Mouse (Mus musculus): Measurements from ENCODE around the gene Sqstm1.
"Not testable (repeated sequence)": the region's sequence is repeated elsewhere in the genome, so short reads cannot be mapped to it uniquely, and the experiment has no call there.

Sqstm1 gene

DNA sequence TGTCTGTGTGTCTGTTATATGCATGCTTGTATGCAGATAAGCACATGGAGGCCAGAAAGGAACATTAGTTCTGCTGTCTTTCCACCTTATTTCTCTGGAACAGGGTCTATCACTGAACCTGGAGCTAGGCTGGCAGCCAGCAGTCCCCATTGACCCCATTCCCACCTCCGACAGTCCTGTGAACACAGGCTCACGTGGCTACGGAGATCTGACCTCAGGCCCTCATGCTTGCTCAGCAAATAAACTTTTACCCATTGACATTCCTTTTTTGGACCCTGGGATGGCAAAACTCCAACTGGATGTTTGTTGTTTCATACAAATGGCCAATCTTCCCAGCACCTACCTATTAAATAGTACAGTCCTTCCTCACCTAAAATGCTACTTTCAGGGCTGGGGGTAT, 34.3 kb downstream of the Sqstm1 start:
- DNase-seq (ENCODE audit: low spot score), result no peak

DNA sequence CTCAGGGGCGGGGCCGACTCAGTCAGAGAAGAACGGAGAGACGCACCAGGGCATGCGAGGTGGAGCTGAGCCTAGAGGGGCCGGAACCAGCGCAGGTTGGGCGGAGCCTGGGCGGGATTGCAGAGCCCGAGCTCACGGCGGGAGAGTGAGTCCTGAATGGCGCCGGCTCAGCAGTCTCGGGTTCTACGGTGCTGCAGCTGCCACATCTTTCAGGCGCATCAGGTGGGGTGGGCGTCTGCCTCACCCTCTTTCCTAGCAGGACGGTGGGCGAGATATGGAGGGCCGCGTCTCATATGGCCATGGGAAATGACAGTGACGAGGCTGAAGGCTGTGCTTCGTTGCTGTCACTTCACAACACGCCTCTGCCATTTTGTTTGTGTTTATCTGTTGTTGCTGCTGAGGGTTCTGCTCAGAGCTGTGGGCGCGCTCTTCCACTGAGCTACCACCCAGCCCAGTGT, 35.9 kb downstream of the Sqstm1 start:
- peak; percentile 100 for DNase-seq (ENCODE audit: low spot score)

DNA sequence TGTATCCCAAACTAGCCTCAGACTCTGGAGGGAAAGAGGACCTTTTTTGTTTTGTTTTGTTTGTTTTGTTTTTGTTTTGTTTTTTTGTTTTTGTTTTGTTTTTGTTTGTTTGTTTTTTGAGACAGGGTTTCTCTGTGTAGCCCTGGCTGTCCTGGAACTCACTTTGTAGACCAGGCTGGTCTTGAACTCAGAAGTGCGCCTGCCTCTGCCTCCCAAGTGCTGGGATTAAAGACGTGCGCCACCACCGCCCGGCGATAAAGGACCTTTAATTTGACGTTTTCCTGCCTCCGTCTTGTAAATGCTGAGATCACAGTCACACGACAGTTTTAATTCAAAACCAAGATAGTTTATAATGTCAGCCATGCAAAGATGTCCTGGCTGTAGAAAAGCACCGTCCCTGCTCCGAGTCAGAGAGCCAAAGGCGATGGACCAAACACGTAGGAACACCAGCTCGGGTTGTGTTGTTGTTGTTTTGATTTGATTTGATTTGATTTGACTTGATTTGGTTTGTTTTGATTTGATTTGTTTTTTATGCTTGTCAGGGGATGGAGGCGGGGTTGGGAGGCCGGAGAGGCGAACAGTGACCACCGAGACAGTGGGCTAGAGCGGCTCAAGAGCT, 36.4 kb downstream of the Sqstm1 start, which contains the start of gene Mrnip:
TSS of gene Mrnip (plus strand) at position 334 of the 619 bp plus-strand sequence.
- DNase-seq (ENCODE audit: low spot score), result not testable (repeated sequence)

DNA sequence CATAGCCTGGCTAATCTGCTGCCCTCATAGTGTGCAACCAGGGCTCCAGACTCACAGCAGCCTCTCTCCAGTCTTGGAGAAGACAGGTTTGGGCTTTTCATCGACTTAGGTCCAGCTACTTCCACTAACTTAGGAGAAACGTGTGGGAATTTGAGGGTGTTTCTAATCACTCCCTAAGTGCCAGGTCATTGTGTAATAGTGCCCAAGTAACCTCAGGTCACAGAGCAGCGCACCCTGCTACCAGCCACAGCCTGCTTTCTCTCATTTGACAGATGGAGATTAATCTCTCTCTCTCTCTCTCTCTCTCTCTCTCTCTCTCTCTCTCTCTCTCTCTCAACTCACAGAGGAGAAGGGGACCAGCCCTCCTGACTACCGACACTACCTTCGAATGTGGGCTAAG, 42.3 kb downstream of the Sqstm1 start:
- DNase-seq (ENCODE audit: low spot score), result no peak

DNA sequence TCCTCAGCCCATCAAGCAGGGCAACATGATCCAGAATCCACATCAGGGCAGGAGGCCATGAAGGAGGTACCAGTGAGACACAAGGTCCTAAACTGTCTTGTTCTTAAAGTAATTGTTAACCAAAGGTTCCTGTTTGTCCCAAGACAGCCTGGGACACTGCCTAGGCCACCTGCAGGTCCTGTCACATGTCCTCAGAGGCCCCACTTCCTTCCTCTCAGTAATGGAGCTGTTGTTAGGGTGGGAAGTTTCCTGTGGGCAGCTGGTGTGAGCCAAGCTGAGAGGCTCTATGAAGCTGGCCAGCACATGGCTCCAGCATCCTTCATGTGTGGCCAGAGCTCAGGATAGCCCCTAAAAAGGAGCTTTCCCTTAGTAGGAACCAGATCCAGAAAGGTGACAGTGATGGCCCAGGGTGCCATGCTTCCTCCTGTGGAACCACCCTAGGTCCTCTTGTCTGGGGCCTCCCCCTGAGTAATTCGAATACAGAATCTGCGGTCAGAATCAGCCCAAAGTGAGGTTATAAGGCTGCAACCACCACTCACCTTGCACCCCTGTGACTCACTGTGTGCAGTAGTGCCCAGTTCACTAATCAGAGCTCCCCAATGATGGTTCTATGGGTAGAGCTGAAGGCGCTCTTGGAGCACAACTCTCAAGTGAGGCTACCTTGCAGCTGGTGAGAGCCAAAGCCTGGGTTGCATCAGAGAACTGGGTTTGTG, 48.1 kb downstream of the Sqstm1 start:
- no peak for DNase-seq (ENCODE audit: low spot score)

DNA sequence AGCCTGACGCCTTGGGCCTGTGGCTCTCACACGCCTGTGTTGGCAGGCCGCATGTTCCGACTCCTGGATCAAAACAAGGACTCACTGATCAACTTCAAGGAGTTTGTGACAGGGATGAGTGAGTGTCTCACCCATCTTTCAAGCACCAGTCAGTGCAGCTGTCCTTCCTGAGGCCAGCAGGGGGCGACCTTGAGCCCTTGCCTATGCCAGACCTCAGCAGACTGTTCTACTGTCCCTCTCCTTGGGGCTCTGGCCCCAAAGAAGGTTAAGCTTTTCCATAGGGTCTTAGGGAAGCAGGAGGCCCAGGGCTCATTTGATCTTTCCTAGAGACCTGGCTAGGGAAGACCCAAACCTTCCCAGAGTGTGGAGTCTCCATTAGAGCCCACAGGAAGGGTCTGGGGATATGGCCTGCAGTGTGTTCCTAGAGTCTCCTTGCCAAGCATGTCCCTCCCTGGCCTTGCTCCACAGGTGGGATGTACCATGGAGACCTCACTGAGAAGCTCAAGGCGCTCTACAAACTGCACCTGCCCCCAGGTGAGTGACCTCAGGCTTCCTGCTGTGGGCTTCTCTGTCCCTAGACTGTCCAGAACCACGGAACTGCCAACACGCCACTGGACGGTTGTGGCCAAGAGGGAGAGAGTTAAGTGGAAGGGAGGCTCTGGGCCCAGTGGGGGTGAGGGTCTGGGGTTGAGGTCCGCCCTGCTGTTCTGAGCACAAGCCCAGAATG, 48.9 kb downstream of the Sqstm1 start:
- peak; percentile 77 for DNase-seq (ENCODE audit: low spot score)

DNA sequence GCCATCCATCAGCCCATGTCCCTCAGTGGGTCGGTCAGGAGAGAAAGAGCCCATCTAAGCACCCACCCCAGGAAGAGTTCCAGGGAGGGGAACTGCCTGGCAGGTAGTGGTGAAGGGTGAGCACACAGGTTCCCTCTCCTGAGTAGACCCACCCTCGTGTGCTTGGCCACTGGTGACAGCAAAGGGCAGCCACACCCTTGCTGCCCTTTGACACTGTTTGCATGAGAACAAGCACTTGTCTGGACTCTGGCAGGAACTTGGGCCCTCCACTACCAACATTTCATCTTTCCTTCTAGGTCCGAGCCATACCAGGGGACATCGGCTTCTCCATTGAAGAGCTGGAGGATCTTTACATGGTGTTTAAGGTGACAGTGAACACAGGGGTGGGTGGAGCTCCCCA, 51.3 kb downstream of the Sqstm1 start:
- no peak for DNase-seq (ENCODE audit: low spot score)

DNA sequence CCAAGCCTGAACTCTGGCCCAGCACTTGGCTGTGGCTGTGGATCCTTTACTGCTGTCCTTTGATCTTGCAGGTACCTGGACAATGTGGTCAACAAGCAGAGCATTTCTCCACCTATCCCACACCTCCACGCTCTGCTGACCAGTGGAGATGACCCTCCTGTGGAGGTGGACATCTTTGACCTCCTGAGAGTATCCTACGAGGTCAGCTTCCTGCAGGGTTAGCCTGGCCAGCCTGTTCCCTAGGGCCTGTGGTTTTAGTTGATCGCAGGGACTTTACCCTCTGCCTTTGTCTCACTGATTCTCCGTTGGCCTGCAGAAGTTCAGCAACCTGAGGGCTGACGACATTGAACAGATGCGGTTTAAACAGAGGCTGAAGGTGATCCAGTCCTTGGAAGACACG, 52.3 kb downstream of the Sqstm1 start:
- no peak for DNase-seq (ENCODE audit: low spot score)

DNA sequence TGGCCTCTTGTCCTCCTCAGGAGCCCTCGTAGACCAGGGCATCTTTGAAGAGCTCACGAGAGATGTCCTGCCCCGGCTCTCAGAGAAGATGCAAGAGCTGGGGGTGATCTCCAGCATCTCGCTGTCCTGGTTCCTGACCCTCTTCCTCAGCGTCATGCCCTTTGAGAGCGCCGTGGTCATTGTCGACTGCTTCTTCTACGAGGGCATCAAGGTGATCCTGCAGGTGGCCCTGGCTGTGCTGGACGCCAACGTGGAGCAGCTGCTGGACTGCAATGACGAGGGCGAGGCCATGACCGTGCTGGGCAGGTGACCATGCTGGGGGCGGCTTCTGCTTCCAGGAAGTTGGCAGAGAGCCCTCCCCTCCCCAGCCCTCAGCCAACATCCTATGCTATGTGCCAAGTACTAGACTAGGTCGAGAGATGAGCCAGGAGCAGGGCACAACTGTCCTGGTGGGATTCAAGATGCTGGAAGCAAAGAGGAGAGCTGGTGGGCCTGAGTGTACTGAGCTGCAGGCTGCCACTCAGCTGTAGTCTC, 53.8 kb downstream of the Sqstm1 start:
- no peak for DNase-seq (ENCODE audit: low spot score)

DNA sequence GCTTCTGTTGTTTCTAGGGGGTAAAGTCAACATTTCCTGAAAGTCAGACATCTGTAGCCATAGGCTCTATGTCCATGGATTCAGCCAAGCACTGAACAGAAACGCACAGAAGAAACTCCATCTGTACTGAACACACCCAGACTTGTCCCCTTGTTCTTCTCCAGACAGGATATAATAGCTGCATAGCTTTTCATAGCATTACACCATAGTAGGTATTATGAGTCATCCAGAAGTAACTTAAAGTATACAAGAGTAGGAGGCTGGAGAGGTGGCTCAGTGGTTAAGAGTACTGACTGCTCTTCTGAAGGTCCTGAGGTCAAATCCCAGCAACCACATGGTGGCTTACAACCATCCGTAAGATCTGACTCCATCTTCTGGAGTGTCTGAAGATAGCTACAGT, 54.8 kb downstream of the Sqstm1 start:
- peak; percentile 33 for DNase-seq (ENCODE audit: low spot score)

DNA sequence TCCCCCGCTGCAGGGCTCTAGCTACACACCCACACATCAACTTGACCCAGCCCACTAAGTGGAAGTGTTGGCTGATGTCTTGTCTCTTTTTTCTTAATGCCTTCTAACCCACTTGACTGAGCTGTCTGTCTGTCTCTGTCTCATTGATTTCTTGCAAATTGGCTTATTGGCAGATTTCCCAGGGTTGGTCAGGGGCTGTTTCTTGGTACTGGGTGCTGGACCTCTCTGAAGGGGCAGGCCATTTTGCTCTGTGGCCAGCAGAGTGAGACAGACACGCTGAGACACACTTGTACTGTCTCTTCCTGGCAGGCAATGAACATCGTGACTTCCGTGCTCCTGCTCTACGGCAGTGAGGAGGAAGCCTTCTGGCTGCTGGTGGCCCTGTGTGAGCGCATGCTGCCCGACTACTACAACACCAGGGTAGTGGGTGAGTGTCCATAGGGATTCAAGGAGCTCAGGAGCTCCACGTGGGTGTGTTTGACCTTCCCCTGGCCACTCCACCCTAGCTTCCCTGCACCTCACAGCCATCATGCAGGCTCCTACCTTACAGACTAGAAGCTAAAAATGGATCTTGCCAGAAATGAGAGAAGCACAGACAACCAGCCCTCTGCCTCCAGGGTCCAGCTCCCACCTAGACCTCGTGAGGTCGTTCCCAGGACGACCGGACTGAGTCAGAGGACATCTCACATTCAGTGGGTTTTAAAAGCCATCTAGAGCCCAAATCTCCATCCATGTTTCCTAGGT, 55.7 kb downstream of the Sqstm1 start:
- DNase-seq (ENCODE audit: low spot score), result peak; percentile 86

DNA sequence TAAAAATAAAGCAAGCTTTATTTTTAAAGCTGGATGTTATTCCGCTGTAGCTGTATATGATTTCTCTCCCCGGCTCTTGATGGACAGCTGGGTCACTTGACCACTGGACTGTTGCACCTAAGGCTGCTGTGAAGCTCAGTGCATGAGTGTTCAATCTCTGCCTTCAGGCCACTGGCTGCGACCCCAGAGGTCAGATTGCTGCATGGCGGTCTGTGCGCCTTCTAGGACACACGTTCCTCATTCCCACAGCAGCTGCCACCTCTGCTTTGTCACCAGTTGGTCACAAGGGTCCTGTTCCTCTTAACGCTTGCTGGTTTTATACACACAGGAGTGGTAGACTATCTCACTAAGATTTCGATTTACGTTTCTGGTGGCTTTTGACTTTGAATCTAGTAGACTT, 56.5 kb downstream of the Sqstm1 start:
- no peak for DNase-seq (ENCODE audit: low spot score)

DNA sequence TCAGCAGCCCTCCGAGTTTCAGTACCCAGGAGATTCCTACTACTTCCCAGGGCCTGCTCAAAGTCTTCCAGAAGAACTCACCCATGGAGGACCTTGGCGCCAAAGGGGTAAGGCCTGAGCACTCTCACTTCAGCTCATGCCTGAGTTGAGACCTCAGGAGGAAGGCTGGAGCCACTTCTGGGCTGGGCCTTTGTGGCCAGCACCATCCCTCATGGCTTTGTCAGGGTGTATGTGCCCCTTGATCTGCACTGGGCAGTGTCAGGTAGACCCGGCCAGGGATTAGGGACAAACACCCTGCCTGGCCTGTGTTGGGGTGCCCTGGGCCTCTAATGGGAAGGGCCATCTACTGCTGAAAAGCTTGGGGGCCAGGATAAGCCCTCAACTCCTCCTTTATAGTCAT, 59.3 kb downstream of the Sqstm1 start:
- DNase-seq (ENCODE audit: low spot score), result no peak

DNA sequence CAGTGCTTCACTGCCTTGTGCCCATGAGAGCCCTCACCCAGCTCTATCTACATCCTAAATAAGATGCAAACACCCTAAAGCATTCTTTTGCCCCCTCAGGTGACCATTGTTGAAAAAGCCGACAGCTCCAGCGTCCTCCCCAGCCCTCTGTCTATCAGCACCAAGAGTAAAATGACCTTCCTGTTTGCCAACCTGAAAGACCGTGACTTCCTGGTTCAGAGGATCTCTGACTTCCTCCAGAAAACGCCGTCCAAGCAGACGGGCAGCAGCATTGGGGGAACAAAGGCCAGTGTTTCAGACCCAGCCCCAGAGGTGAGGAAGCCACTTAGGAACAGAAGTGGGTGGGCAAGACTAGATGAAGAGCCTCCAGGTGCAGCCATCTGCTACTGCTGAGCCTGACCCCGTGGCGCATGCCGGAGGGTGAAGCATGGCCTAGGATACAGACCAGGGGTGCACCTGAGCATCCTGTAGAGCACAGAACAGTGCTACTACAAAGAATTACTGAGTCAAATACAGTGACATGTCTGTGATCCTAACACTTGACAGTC, 61.0 kb downstream of the Sqstm1 start:
- DNase-seq (ENCODE audit: low spot score), result no peak
